Mouse (Mus musculus) frontal cortex, postnatal 14 days (tissue): ENCODE data around the gene Scai.

ENCODE experiments used
- DNase-seq, 2 experiments: peaks; one replicate each; pipeline ENCODE4 v3.0.0; 2022; ENCODE audit warnings: low spot score in 2 of 2

The Scai gene

GRCm38 (mm10) chr2:39190561-39191056, at the start of gene Scai:
TSS of gene Scai (minus strand) at chr2:39190734.
- DNase-seq, result peak; percentile 98

DNA sequence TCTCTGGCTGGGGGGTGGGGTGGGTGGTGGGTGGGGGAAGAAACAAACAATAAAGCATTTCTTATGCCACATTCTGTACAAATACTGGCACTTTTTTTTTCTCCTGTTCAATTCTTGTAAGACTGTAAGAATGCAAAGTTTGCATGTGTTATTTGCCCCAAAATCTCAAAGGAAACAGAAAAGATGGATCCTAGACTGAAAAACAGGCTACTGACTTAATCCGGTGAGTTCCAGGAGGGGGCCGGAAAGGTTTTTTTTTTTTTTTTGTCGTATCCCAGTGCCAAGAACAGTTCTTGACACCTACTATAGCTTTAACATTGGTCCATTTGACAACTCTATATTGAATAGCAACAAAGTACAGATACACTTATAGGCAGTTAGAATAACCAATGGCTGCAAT, 36.2 kb upstream of the Scai start:
- DNase-seq, result no peak

DNA sequence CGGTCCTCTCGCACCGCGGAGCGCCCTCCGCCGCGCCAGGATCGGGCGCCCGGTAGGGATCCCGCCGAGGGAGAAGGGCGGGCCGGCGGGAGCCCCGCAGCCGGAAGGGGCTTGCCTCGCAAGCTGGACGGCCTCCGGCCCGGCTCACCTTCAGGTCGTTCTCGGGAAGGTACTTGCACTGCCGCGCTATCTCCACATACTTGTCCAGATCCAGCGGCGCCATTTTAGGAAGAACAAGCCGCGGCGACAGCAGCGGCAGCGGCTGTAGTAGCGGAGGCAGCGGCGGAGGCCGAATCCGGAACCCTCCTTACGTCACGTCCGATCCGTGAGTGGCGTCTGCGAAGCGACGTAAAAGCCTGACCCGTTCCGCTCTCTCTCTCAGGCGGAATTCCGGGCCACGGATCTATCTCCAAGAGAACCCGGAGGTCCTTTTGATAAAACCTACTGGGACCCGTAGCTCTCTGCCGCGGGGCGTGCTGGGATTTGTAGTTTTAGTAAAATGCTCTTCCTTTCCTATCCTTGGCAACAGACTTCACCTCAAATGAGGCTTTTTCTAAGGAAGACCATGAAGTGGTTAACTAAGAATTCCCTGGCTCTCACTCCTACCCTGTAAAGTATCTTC, 35.6 kb upstream of the Scai start, which contains the start of gene Ppp6c:
Ppp6c (minus strand) TSS at position 433 of the 622 bp plus-strand sequence.
- DNase-seq, result peak; percentile 89 to 92

GRCm38 (mm10) chr2:39225331-39226018, 34.9 kb upstream of the Scai start:
- DNase-seq, result peak; percentile 41 to 49

GRCm38 (mm10) chr2:39224621-39225020, 34.1 kb upstream of the Scai start:
- no peak for DNase-seq

GRCm38 (mm10) chr2:39220010-39220409, 29.5 kb upstream of the Scai start:
- DNase-seq, result no peak

DNA sequence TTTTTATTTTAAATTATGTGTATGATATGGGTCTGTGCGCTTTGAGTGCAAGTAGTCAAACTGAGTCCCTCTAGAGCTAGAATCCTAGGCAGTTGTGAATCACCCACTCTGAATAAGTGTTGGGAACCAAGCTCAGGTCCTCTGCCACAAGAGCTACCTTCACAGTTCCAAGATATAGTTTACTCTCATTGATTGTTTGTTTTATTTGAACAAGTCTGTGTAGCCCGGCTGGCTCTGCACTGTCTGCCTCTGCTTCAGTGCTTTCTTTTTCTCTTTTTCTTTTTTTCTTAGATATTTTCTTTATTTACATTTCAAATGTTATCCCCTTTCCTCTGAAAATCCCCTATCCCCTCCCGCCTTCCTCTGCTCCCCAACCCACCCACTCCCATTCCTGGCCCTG, 28.5 kb upstream of the Scai start:
- no peak for DNase-seq

- DNase-seq, result no peak
Measured at GRCm38 (mm10) chr2:39217150-39217549, 26.6 kb upstream of the Scai start.

DNA sequence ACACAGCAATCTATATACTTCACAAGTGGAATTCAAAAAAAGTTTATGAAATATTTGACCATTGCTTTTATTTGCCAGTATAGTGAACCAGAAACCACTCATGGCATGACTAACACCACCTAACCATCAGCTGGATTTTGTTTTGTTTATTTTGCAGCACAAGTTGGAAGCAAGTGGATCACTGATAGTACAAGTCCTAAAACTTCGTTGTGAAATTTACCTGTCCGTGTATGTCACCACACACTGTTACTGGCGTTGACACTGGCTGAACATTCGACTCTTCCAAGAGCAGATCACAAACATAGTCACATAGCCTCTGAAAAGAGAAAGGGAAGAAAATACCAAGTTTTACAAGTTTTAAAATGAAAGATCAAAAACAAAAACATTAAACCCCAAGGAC, 20.2 kb upstream of the Scai start:
- DNase-seq, result no peak

DNA sequence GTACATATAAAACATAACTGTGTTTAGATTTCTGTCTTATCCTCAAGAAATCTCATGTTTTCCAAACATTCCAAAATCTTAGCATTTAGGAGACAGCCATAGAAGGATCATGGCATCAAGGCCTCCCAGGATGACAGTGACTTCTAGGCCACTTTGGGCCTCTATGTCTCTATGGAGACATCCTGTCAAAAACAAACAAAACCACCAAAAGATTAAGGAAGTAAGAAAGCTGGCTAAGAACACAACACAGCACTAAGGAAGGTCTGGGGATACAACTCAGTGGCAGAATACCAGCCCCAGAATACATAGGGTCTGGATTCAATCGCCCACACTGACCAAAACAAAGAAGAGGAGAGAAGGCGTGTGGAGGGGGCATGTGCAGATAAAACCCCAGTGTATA, 12.8 kb upstream of the Scai start:
- DNase-seq, result no peak

DNA sequence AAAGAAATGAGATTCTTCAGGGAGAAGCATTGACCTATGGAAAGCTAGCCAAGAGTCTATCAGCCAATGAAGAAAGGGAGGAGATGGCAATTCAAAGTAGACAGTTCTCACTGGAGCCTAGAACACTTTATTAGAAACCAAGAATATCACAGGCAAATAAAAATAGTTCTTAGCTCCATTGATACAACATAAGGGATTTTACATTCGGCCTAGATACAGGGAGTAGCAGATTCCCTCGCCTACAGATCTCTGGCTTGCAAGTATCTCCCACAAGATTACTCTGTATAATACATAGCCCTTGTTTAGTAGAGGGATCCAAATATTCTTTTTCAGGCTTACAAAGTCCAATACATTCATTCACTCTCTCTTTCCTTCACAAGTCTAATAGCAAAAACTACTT, 4.3 kb upstream of the Scai start:
- DNase-seq, result no peak

DNA sequence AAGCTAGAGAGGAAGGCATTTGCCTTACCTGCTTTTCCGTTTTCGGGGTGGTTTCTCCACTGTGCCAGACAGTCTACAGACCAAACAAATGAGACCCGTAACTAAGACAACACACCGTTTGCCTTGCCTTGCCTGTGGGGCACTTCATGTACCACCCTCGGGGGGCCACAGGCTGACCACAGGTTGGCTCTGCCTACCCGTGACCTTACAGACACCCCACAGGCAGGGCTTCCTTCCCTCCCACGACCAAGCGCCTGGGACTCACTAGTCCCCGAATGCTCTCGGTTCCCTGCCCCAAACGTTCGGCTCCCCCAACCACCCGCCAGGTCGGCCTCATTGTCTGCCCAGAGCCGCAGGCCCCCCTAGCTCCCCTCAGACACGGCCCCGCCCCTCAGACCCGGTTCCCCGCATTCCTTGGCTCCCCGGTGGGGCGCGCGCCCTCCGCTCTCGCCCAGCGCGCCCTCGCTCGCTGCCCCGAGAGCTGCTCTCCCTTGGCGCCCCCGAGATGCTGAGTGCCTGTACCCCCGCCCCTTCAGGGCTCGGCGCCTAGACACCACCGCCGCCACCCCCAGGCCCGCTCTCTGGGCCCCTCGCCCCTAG, 473 bp downstream of the Scai start:
- DNase-seq, result no peak

DNA sequence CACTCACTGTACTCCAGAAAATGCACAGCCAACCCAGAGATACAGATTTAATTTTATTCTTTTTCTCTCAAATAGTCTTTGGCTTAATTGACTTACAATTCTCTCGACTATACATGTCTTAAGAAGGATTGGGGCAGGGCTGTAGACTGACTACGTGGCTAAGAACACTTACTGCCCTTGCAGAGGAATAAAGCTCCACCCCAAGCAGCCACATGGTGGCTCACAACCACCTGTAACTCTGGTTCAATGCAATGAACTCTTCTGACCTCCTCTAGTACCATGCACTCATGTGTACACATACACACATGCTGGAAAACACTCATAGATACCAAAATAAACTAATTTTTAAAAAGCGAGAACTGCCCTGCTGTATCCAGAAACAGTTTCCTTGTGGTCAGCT, 4.6 kb downstream of the Scai start:
- DNase-seq, result no peak

- DNase-seq, result no peak
Measured at GRCm38 (mm10) chr2:39183587-39183986, 6.9 kb downstream of the Scai start.

DNA sequence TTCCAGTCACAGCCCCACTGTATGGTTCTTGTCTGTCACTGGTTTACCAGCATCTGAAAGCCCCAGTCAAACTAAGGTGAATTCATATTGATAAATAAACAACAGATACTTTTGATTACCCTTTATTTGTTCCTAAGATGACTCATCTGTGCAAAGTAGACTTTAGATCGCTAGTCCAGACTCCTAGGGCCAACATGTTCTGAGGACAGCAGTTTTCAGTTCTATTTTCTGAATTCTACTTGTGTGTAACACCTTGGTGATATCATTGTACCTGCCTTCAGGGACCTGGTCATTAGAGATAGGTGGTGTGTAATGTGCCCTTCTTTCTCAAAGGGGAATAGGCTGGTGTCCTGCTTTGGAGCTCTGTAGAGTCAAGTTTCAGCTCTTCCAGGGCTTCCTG, 29.5 kb downstream of the Scai start:
- no peak for DNase-seq

DNA sequence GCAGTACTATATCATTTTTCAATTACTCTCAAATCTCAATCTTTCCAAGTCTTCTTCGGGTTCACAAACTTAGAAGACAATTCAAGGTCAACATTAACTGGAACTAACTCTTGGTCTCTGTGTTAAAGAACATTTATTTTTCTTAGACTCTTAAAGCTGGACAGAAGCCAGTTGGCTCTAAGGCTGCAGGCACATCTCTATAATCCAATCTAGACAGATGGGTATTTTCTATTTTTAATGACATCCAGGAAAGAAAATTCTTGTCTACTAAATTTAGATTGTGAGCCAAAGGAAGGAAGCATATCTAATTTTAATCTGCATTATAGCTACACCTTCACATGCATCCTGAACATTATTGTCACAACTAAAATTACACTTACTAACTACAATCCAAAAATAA, 32.6 kb downstream of the Scai start:
- DNase-seq, result no peak

GRCm38 (mm10) chr2:39156821-39157220, 33.7 kb downstream of the Scai start:
- no peak for DNase-seq

DNA sequence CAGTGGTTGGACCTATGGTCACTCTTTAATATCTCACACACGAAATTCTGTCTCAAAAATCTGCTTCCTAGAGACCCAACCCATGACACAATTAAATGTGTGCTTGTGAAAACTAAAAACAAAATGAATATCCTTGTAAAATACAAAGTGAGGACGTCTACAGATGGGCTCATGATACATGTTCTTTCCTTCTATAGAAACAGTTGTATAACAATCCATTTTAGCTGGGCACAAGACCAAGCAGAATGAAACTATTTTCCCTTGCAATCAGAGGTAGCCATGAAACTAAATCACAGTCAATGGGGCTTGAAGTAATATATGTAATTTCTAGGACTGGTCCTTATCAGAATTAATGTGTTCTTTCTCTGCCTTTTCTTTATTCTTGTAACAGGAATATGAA, 39.6 kb downstream of the Scai start:
- DNase-seq, result no peak

GRCm38 (mm10) chr2:39148075-39148474, 42.5 kb downstream of the Scai start:
- no peak for DNase-seq

DNA sequence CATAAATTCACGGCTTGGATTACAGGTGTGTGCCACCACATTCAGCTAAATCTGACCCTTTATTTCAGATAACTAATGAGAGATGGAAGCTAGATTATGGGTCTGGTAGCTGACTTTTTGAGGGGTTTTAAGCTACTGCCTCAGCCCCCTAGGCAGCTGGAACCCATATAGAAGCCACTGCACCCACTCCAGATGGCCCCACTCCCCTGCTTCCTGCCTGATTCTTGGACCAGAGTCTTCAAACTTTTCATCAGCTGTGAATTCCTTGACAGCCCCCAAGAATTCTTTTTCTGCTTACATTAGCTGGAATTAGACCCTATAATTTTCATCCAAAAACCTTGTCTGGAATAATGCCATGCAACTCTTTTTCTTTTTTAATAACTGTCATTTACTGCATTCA, 44.1 kb downstream of the Scai start:
- no peak for DNase-seq

- DNase-seq, result peak; percentile 25 to 32
Measured at GRCm38 (mm10) chr2:39142357-39142948, 48.1 kb downstream of the Scai start.

- DNase-seq, result no peak
Measured at GRCm38 (mm10) chr2:39140586-39141455, 49.7 kb downstream of the Scai start.
